Mouse (Mus musculus): Measurements from ENCODE around the gene St3gal3. TPM values are rescaled to one million over a fixed set of nuclear protein-coding genes. Genes with fewer than 3 reads are reported as not detected.

St3gal3 gene
- polyA plus RNA-seq, 1 experiment from 2014 or later = 7.6 TPM

DNA sequence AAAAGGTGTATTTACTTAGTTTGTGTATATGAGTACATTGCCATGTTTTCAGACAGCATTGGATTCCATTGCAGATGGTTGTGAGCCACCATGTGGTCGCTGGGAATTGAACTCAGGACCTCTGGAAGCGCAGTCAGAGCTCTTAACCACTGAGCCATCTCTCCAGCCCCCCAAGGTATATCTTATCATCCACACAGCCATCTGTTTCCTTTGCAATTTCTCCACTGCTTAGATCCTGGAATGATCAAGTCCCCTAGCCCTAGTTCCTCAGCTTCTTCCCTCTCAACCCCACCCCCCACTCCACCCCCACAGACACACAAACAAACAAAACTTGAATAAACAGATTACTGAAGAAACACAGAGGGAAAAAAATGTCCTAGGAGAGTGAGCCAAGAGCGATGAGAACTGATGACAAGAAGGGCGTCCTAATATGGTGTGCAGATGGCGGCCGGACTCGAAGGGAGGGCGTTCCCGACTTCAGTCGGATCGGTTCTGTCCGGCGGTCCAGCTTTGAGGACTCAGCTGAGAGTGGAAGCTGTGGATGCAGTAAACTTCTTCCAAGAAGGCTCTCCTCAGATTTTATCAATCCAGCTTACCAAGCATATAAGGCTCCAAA is 73.7 kb downstream of the St3gal3 start:
- Histone ChIP-seq H3K27me3 (ENCODE audit: control insufficient read depth, insufficient read depth, low read length) (no peaks in the 10 kb centered on the region), H3K36me3 (ENCODE audit: control insufficient read depth, insufficient read depth, low read length) (no peaks in the 10 kb centered on the region), H3K4me3 (ENCODE audit: low read depth, low read length) (no peak overlapping the region), H3K4me1 (replicated peaks; ENCODE audit: control insufficient read depth, insufficient read depth, low read length) (no peaks in the 10 kb centered on the region), H3K27ac (ENCODE audit: low read depth, low read length) (no peak overlapping the region), H3K9ac (ENCODE audit: low read length) (no peak overlapping the region), H3K9me3 (ENCODE audit: control insufficient read depth, low read length) (no peaks in the 10 kb centered on the region), H3K4me2 (ENCODE audit: low read depth, low read length, severe bottlenecking) (no peak overlapping the region)
- ATAC-seq (replicated peaks; ENCODE audit: low FRiP score) (no peak), DNase-seq (ENCODE audit: low spot score) (no peak)
- WGBS = 97% methylated on average over 13 of the region's 13 CpGs

DNA sequence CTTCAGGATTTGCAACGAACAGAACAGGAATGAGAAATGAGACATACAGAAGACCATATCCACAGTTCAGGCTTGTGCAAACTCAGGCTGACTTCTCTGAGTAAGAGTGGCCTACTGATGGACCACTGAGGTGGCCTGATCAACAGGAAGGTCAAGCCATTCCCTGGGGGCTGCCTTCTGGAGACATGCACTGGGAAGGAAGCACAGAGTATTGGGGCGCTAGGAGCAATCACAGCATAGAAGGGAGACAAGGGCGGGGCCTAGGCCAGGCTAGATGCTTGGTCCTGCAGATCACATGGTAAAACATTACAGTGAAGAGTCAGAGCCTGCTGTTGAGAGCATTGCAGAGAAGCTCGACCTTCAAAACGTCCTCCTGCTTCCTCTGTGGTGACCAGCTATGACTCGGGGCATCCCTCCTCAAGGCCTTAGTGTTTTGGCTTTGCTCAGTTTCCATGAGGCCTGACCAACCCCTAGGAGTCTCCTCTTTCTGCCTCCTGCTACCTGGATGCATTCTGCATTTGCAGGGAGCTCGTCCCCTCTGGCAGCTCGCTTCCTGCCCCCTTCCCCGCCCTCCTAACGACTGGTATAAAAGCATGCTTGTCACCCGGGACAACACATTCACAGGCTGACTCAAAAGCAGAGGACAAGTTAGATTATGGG is 74.8 kb downstream of the St3gal3 start:
- H3K36me3 ChIP-seq (ENCODE audit: control insufficient read depth, insufficient read depth, low read length) = no peaks in the 10 kb centered on the region

DNA sequence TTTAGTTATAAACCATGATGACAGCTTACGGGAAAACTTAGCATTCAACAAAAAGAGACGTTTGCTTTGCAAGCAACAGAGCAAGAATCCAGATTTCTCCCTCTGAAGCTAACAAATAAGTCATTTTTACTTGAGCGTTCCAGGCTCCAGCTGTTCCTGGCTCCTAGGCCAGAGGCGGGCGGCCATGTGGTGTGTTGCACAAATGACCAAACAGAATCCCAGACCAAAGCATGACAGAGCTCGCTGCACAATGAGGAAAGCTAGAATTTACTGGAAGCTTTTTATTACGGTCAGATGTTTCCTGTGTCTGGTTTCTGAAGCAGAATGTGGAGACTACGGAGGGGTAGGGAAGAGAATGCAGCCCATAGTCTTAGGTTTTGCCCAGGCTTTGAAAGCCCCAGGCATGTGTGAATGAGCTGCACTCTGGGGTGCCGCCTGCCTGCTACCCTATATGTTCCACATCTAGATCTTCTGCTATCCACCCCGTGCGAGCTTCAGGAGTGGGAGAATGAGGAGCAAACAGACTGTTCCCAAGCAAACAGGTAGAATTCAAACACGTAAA is 76.5 kb downstream of the St3gal3 start:
- no peak for ATAC-seq (replicated peaks; ENCODE audit: low FRiP score)

More for the DNA sequence above, 74.8 kb downstream of the St3gal3 start:
- Histone ChIP-seq H3K4me2 (ENCODE audit: low read depth, low read length, severe bottlenecking) (no peak overlapping the region), H3K9ac (ENCODE audit: low read length) (no peak overlapping the region), H3K4me3 (ENCODE audit: low read depth, low read length) (no peak overlapping the region), H3K27me3 (ENCODE audit: control insufficient read depth, insufficient read depth, low read length) (no peaks in the 10 kb centered on the region), H3K9me3 (ENCODE audit: control insufficient read depth, low read length) (no peaks in the 10 kb centered on the region), H3K27ac (ENCODE audit: low read depth, low read length) (no peak overlapping the region), H3K4me1 (replicated peaks; ENCODE audit: control insufficient read depth, insufficient read depth, low read length) (no peaks in the 10 kb centered on the region)
- WGBS = 65% methylated on average over 11 of the region's 11 CpGs
- no peak for ATAC-seq (replicated peaks; ENCODE audit: low FRiP score)
- no peak for DNase-seq (ENCODE audit: low spot score)

DNA sequence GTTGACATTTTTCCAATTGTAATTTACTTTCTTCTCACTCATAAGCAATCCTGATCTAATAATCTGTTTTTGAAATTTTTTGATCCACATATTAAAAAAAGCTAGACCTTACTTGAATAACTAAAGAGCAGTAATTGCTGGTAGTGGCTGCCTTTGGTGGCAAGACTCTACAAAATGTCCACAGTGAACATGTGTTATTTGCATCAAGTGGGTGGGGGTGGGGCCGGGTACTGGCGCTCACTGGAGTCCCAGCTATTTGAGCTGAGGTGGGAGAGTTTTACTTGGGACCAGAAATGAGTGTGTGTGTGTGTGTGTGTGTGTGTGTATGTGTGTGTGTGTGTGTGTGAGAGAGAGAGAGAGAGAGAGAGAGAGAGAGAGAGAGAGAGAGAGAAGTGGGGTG is 77.6 kb downstream of the St3gal3 start:
- Histone ChIP-seq H3K9me3 (ENCODE audit: control insufficient read depth, low read length) (no peaks in the 10 kb centered on the region), H3K27me3 (ENCODE audit: control insufficient read depth, insufficient read depth, low read length) (no peaks in the 10 kb centered on the region)

More for the DNA sequence above, 76.5 kb downstream of the St3gal3 start:
- Histone ChIP-seq H3K4me3 (ENCODE audit: low read depth, low read length) (no peak overlapping the region), H3K27me3 (ENCODE audit: control insufficient read depth, insufficient read depth, low read length) (no peaks in the 10 kb centered on the region), H3K36me3 (ENCODE audit: control insufficient read depth, insufficient read depth, low read length) (no peaks in the 10 kb centered on the region), H3K9me3 (ENCODE audit: control insufficient read depth, low read length) (no peaks in the 10 kb centered on the region), H3K4me1 (replicated peaks; ENCODE audit: control insufficient read depth, insufficient read depth, low read length) (no peaks in the 10 kb centered on the region), H3K27ac (ENCODE audit: low read depth, low read length) (no peak overlapping the region), H3K9ac (ENCODE audit: low read length) (no peak overlapping the region), H3K4me2 (ENCODE audit: low read depth, low read length, severe bottlenecking) (no peak overlapping the region)
- DNase-seq (ENCODE audit: low spot score) = no peak
- 78% methylated on average over 12 of the region's 12 CpGs for WGBS

DNA sequence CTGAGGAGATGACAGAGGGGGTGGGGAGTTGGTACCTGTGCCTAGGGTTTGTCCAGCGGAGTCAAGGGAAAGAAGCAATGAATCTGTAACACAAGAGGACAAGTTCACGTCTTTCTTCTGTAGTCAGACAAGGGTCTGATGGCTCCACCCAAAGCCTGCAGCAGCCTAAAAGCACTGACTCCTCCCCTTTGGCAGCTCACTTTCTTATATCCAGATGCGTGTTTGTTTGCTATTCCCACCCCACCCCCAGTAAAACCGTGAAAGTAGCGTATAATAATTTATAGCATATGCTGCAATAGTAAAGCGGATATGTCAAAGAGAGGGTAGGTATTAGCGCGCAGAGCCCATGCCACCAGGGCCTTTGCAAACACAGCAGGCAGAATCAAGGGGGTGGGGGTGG is 80.1 kb downstream of the St3gal3 start:
- H3K4me3 ChIP-seq (ENCODE audit: low read depth, low read length) = no peak overlapping the region
- H3K27me3 ChIP-seq (ENCODE audit: control insufficient read depth, insufficient read depth, low read length) = no peaks in the 10 kb centered on the region
- no peaks in the 10 kb centered on the region for H3K9me3 ChIP-seq (ENCODE audit: control insufficient read depth, low read length)
- H3K4me2 ChIP-seq (ENCODE audit: low read depth, low read length, severe bottlenecking) = no peak overlapping the region
- DNase-seq (ENCODE audit: low spot score) = no peak
- H3K36me3 ChIP-seq (ENCODE audit: control insufficient read depth, insufficient read depth, low read length) = no peaks in the 10 kb centered on the region
- no peak for ATAC-seq (replicated peaks; ENCODE audit: low FRiP score)
- no peak overlapping the region for H3K9ac ChIP-seq (ENCODE audit: low read length)
- WGBS = 84% methylated on average over 8 of the region's 8 CpGs
- H3K4me1 ChIP-seq (replicated peaks; ENCODE audit: control insufficient read depth, insufficient read depth, low read length) = no peaks in the 10 kb centered on the region
- no peak overlapping the region for H3K27ac ChIP-seq (ENCODE audit: low read depth, low read length)

More for the DNA sequence above, 77.6 kb downstream of the St3gal3 start:
- Histone ChIP-seq H3K36me3 (ENCODE audit: control insufficient read depth, insufficient read depth, low read length) (no peaks in the 10 kb centered on the region), H3K27ac (ENCODE audit: low read depth, low read length) (no peak overlapping the region), H3K4me1 (replicated peaks; ENCODE audit: control insufficient read depth, insufficient read depth, low read length) (no peaks in the 10 kb centered on the region), H3K4me3 (ENCODE audit: low read depth, low read length) (no peak overlapping the region), H3K9ac (ENCODE audit: low read length) (no peak overlapping the region), H3K4me2 (ENCODE audit: low read depth, low read length, severe bottlenecking) (no peak overlapping the region)
- DNase-seq (ENCODE audit: low spot score) (no peak), ATAC-seq (replicated peaks; ENCODE audit: low FRiP score) (no peak)
- WGBS = 64% methylated on average over 2 of the region's 2 CpGs

DNA sequence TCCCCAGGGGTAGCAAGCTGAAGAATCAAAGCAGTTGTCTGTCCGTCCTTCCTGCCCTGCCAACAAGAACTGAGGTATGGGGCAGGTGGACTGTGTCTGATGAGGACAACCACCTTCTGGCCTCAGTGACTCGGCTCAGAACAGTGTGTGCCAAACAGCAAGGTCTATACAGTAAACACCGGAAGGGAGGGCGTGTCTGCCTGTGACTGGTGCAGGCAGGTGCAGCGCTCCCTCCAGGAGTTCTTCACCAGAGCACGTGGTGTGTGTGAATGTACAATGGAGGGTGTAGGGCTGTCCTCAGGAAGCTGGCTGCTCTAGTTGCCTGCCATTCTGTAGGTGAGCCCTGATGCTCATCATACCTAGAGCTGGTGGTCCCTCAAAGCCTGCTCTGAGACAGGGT is 80.8 kb downstream of the St3gal3 start:
- no peak overlapping the region for H3K27ac ChIP-seq (ENCODE audit: low read depth, low read length)
- no peak overlapping the region for H3K4me2 ChIP-seq (ENCODE audit: low read depth, low read length, severe bottlenecking)
- no peaks in the 10 kb centered on the region for H3K27me3 ChIP-seq (ENCODE audit: control insufficient read depth, insufficient read depth, low read length)
- no peaks in the 10 kb centered on the region for H3K9me3 ChIP-seq (ENCODE audit: control insufficient read depth, low read length)
- no peak overlapping the region for H3K9ac ChIP-seq (ENCODE audit: low read length)
- no peak for DNase-seq (ENCODE audit: low spot score)
- no peaks in the 10 kb centered on the region for H3K4me1 ChIP-seq (replicated peaks; ENCODE audit: control insufficient read depth, insufficient read depth, low read length)
- 89% methylated on average over 6 of the region's 6 CpGs for WGBS
- no peak overlapping the region for H3K4me3 ChIP-seq (ENCODE audit: low read depth, low read length)
- ATAC-seq (replicated peaks; ENCODE audit: low FRiP score) = no peak
- H3K36me3 ChIP-seq (ENCODE audit: control insufficient read depth, insufficient read depth, low read length) = no peaks in the 10 kb centered on the region

DNA sequence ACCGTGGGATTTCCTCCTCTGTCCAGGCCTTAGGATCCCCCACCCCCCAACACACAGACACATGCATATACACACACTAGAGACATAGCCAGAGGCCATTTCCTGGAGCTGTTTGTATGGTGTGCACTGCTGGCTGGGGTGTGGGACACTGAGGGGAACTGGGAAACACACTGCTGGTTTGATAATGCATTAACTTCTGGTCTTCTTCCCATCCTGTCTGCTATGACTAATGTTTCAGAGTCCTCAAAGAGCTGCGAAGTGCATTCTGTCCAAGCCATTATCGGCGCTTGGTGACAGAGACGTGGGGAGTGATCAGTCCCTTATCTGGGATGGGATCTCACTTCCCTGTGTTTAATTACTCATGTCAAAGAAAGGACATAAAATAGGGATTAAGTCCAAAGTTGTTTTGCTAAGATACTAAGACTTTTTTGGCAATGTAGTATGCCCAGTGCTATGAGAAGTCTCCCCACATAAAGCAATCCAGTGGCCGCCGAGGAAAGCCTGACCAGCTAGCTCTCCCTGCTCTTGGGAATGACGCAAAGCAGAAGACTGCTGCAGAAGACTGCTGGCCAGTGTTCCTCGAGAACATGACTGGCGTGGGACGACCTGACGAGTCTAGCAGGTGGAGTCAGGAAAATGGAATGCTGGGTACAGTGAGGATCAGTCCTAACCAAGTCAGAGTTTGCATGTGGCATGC is 85.0 kb downstream of the St3gal3 start:
- no peaks in the 10 kb centered on the region for H3K36me3 ChIP-seq (ENCODE audit: control insufficient read depth, insufficient read depth, low read length)
- no peak overlapping the region for H3K9ac ChIP-seq (ENCODE audit: low read length)
- WGBS = 83% methylated on average over 12 of the region's 12 CpGs
- no peak overlapping the region for H3K4me3 ChIP-seq (ENCODE audit: low read depth, low read length)
- H3K27me3 ChIP-seq (ENCODE audit: control insufficient read depth, insufficient read depth, low read length) = no peaks in the 10 kb centered on the region
- H3K4me2 ChIP-seq (ENCODE audit: low read depth, low read length, severe bottlenecking) = no peak overlapping the region
- no peak for DNase-seq (ENCODE audit: low spot score)
- no peaks in the 10 kb centered on the region for H3K9me3 ChIP-seq (ENCODE audit: control insufficient read depth, low read length)
- H3K27ac ChIP-seq (ENCODE audit: low read depth, low read length) = no peak overlapping the region
- no peak for ATAC-seq (replicated peaks; ENCODE audit: low FRiP score)
- H3K4me1 ChIP-seq (replicated peaks; ENCODE audit: control insufficient read depth, insufficient read depth, low read length) = no peaks in the 10 kb centered on the region

DNA sequence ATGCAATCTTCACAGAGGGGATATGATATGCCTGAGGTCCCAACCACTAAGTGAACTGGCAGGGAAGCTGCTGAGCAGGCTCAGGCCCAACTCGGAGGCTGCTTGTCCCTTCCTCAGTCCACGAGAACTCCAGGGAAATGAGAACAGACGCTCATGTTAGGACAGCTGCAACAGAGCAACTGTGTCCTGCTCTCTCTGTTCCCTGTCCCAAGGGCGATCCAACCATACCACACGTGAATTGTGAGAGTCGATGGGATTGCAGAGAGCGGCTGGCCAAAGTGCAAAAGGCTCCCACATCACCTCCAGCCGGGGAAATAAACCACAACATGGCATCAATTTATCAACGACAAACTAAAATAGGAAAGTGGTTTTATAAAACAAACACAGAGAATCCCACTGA is 90.2 kb downstream of the St3gal3 start:
- ATAC-seq (replicated peaks; ENCODE audit: low FRiP score) = no peak
- Histone ChIP-seq H3K4me2 (ENCODE audit: low read depth, low read length, severe bottlenecking) (no peak overlapping the region), H3K9me3 (ENCODE audit: control insufficient read depth, low read length) (no peaks in the 10 kb centered on the region), H3K27me3 (ENCODE audit: control insufficient read depth, insufficient read depth, low read length) (no peaks in the 10 kb centered on the region), H3K27ac (ENCODE audit: low read depth, low read length) (no peak overlapping the region), H3K36me3 (ENCODE audit: control insufficient read depth, insufficient read depth, low read length) (no peaks in the 10 kb centered on the region), H3K9ac (ENCODE audit: low read length) (no peak overlapping the region), H3K4me3 (ENCODE audit: low read depth, low read length) (no peak overlapping the region), H3K4me1 (replicated peaks; ENCODE audit: control insufficient read depth, insufficient read depth, low read length) (no peaks in the 10 kb centered on the region)
- no peak for DNase-seq (ENCODE audit: low spot score)
- 81% methylated on average over 9 of the region's 9 CpGs for WGBS
